Mouse (Mus musculus) G1E (cell line): ENCODE results near the gene Bmi1. TPM values are rescaled to one million over a fixed set of nuclear protein-coding genes. Genes with fewer than 3 reads are reported as not detected.

Source experiments
- ATAC-seq: 2 replicates; pipeline ENCODE4 v1.8.0; 2016; ENCODE audit warnings: mild to moderate bottlenecking; ENCODE audit not compliant: insufficient number of reproducible peaks, poor library complexity, low FRiP score, severe bottlenecking; ENCODE audit errors: extremely low read depth
- DNase-seq: peaks from one replicate; pipeline ENCODE4 v3.0.0; 2012; ENCODE audit warnings: low spot score
- H3K27me3 ChIP-seq: 2 replicates; pipeline ENCODE4 v1.6.1; 2012; ENCODE audit warnings: mild to moderate bottlenecking, low read length, inconsistent platforms; ENCODE audit not compliant: insufficient read depth
- H3K36me3 ChIP-seq: replicated peaks from 2 replicates; pipeline ENCODE3; 2012; ENCODE audit warnings: mild to moderate bottlenecking, inconsistent platforms
- H3K4me1 ChIP-seq: 2 replicates; pipeline ENCODE4 v1.6.1; 2012; ENCODE audit warnings: low read depth, low read length, inconsistent platforms, mixed read lengths; ENCODE audit not compliant: insufficient read depth
- H3K4me3 ChIP-seq: 2 replicates; pipeline ENCODE4 v1.5.1; 2012; ENCODE audit warnings: low read depth, mild to moderate bottlenecking, inconsistent platforms, low read length, moderate library complexity, mixed read lengths
- H3K9me3 ChIP-seq: replicated peaks from 2 replicates; pipeline ENCODE4 v1.6.1; 2012; ENCODE audit warnings: inconsistent platforms
- CTCF ChIP-seq: IDR thresholded peaks from 2 replicates; pipeline ENCODE4 v1.5.1; 2012; ENCODE audit warnings: low read depth, low read length, inconsistent platforms, mixed read lengths
- GATA1 ChIP-seq: IDR thresholded peaks from 2 replicates; pipeline ENCODE4 v1.6.1; 2012; ENCODE audit warnings: borderline replicate concordance, low read length, inconsistent platforms, mixed read lengths
- GATA2 ChIP-seq: IDR thresholded peaks from 2 replicates; pipeline ENCODE4 v1.6.1; 2012; ENCODE audit warnings: low read depth, low read length, inconsistent platforms, borderline replicate concordance
- POLR2AphosphoS5 ChIP-seq: IDR thresholded peaks from 2 replicates; pipeline ENCODE4 v1.6.1; 2012; ENCODE audit warnings: low read depth, low read length, inconsistent platforms; ENCODE audit not compliant: insufficient replicate concordance
- TAL1 ChIP-seq: conservative IDR thresholded peaks from 2 replicates; pipeline ENCODE4 v1.6.1; 2012; ENCODE audit warnings: low read depth, low read length, inconsistent platforms, mixed read lengths
- polyA plus RNA-seq: library from polyadenylated mRNA; stranded (reverse); fragments of >175 nt; gene quantifications from 2 replicates; pipeline ENCODE4 v1.2.3, GENCODE M21; 2012
- total RNA-seq, 2 experiments: library from RNA; stranded (forward) in 1 of 2; stranded (reverse) in 1 of 2; fragments of 200-1000 nt in 1 of 2; fragments of >200 nt in 1 of 2; fragmentation: Nextera tagmentation in 1 of 2; gene quantifications; 2 replicates each; pipeline ENCODE4 v1.2.3; 2014 to 2017

The Bmi1 gene
- total and polyA plus RNA-seq, 3 experiments: 45.4 to 165 (median 155) TPM

DNA sequence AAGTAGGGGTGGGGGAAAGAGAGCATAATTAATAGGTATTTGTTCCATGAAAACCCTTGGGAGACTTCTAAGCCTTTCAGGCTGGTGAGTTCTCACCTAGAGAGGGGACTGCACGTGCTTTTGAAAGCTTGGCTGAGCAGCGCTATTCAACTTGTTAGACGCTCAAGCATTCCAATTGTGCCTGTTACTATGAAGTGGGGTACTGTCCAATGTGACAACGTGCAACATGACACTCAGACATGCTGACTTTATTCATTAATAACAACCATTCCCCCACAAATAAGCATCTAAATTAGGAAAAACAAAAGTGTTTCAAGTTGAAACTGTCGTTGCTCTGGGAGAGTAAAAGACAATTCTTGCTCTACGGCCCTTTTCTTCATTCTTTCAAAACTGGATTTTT lies 5.8 kb upstream of the Bmi1 start:
- Histone ChIP-seq H3K9me3 (no peaks in the 10 kb centered on the region), H3K4me1 (peaks cover 16% of the 10 kb centered on the region), H3K36me3 (peaks cover 5% of the 10 kb centered on the region), H3K4me3 (no peak overlapping the region), H3K27me3 (no peaks in the 10 kb centered on the region)
- no peak for ATAC-seq
- no peak for DNase-seq
- TF ChIP-seq POLR2AphosphoS5: no peak
- no peak for TF ChIP-seq GATA1
- no peak for TF ChIP-seq GATA2

DNA sequence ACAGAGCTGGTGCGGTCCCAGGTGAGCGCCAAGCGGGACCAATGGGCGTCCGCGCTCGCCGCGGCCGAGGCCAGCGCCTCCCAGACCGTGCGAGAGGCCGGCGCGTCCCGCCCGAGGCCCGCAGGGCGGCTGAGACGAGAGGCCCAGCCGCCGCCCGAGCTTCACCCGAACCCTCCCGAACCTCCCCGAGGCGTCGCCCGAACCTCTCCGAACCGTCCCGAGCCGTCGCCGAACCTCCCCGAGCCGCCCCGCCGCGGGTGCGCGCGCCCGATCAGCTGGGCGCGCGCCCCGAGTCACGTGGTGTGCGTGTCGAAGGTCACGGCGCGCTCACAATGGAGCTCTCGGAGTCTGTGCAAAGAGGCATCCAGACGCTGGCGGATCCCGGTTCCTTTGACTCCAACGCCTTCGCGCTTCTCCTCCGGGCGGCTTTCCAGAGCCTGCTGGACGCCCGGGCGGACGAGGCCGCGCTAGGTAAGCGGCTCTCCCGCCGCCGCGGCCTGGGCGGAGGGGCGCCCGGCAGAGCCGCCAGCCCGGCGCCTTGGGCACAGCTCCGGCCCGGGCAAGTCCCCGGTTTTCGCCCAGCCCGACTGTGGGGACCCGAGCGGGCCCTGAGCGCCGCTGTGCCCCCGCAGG lies 4.6 kb upstream of the Bmi1 start, which contains the start of gene Commd3:
Commd3 (plus strand) TSS at position 252 of the 633 bp plus-strand sequence.
- Histone ChIP-seq H3K27me3 (no peaks in the 10 kb centered on the region), H3K9me3 (no peaks in the 10 kb centered on the region), H3K36me3 (peaks cover 6% of the 10 kb centered on the region), H3K4me3 (peak within 1 kb of the TSS; percentile 84), H3K4me1 (peaks cover 17% of the 10 kb centered on the region)
- TF ChIP-seq GATA1 (no peak), GATA2 (no peak), POLR2AphosphoS5 (no peak), TAL1 (no peak)
- ATAC-seq (peak; percentile 30), DNase-seq (peak; percentile 82)

DNA sequence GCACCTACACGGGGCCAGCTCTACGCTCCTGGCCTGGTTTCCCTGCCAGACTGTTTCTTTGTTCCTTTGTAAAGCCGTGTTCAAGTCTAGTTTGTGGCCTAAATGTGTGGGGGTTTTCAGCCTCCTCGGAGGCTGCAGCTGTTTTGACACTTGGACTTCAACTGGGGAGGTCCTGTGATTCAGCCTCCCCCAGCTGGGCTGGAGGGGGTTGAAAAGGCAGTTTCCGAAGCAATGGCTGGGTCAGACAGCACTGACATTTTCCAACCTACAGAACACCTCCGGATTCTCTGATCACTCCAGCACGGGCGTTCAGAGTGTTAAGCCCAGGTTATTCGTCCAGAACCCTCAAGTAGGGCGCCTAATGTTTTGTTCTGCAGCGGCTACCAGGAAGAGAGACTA lies 4.1 kb upstream of the Bmi1 start:
- H3K27me3 ChIP-seq: no peaks in the 10 kb centered on the region
- ATAC-seq (no peak), DNase-seq (no peak)
- TF ChIP-seq CTCF: no peak
- TF ChIP-seq TAL1: no peak
- TF ChIP-seq POLR2AphosphoS5: no peak
- no peak for TF ChIP-seq GATA1
- TF ChIP-seq GATA2: no peak
- H3K9me3 ChIP-seq: no peaks in the 10 kb centered on the region
- H3K36me3 ChIP-seq: peaks cover 6% of the 10 kb centered on the region
- H3K4me3 ChIP-seq: peak overlapping the region; percentile 84
- H3K4me1 ChIP-seq: peaks cover 17% of the 10 kb centered on the region

DNA sequence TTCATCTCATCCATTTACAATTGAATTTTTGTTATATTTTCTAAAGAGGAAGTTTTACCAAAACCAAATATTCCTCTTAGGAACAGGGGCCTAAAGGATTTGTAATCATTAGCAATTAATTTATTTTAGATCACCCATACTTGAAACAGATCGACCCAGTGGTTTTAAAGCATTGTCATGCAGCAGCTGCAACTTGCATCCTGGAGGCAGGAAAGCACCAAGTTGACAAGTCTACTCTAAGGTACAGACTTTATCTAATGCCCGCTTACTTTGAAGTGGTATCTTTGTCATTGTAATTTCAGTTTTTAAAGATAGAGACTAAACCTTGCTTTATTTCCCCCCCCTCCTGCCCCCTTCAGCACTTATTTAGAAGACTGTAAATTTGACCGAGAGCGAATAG lies 3.1 kb upstream of the Bmi1 start:
- no peak for TF ChIP-seq POLR2AphosphoS5
- H3K27me3 ChIP-seq: no peaks in the 10 kb centered on the region
- peak overlapping the region; percentile 49; the same call in 1 of the 2 replicates for H3K4me3 ChIP-seq

DNA sequence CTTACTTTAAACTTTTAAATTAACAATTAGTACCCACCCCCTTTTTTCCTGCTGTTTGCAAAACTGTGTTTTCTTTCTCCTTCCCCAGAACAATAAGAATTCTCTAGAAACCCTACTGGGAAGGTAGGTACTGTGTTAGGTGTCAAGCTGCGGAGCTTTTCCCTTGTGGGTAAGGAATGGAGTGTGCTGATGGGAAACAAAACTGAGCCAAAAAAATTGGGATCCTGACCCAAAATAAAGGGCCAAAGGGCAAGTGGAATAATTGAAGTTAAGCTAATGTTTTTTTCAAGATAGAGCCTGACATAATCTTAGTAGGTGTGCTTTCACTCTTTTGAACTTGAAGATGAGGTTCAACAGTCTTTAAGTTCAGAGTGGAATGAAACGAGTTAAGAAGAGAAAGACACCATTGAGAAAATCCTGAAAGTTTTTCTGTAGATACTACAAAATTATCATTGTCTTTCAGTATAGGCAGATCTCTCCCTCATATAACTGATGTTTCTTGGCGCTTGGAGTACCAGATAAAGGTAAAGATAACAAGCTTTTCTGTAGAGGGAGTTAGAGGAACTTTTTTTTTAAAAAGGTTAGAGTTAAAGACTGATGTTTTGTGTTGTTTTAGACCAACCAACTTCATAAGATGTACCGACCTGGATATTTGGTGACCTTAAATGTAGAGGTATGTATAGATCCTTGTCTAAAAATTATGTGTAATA lies 2.5 kb upstream of the Bmi1 start:
- no peak for DNase-seq
- TF ChIP-seq CTCF (no peak), POLR2AphosphoS5 (no peak), TAL1 (no peak), GATA2 (no peak), GATA1 (no peak)
- peaks cover 25% of the 10 kb centered on the region for H3K4me1 ChIP-seq
- no peak overlapping the region; the same call in 1 of the 2 replicates for H3K4me3 ChIP-seq
- peaks cover 6% of the 10 kb centered on the region for H3K36me3 ChIP-seq
- no peak for ATAC-seq
- H3K9me3 ChIP-seq: no peaks in the 10 kb centered on the region
- H3K27me3 ChIP-seq: no peaks in the 10 kb centered on the region

More for the DNA sequence above, 3.1 kb upstream of the Bmi1 start:
- Histone ChIP-seq H3K4me1 (peaks cover 21% of the 10 kb centered on the region), H3K36me3 (peaks cover 6% of the 10 kb centered on the region), H3K9me3 (no peaks in the 10 kb centered on the region)
- ATAC-seq (no peak), DNase-seq (no peak)

DNA sequence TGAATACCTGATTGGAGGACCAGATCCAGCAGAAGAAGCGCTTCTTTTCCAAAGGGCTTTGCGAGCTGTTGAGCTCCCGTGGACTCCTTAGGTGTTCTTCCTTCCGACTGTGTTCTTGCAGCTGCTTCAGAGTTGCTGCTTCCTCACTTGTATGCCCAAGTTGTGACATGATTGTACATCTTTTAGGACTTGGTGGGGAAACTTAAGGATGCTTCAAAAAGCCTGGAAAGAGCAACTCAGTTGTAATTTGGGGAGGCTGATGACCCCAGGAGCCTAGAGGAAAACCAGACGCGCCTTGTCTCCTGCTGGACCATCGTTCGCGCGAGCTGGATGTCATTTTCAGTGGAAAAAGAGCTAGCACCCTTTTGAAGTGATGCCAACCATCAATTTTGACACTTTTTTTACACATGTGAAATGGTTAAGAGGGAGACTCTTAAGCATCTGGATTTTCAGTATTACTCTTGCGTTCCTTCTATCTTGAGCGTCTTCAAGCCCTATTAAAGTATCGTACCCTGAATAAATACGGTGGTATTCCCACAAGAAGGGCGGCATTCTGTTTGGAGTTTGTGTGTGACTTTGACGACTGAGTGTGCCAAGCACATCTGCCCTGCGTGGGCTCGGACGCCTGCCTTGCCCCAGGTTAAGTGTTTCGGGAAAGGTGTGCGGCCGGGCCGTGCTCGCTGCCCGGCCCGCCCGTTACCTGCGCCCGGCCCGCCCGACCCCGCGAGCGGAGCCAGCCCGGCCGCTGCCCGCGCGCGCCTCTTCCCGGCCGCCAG lies 949 bp upstream of the Bmi1 start:
- no peak for ATAC-seq

More for the DNA sequence above, 949 bp upstream of the Bmi1 start:
- no peak for TF ChIP-seq GATA1
- no peak for TF ChIP-seq TAL1
- TF ChIP-seq CTCF: no peak
- TF ChIP-seq GATA2: no peak
- no peak for TF ChIP-seq POLR2AphosphoS5
- no peak for DNase-seq
- Histone ChIP-seq H3K27me3 (no peaks in the 10 kb centered on the region), H3K9me3 (no peaks in the 10 kb centered on the region), H3K36me3 (peaks cover 6% of the 10 kb centered on the region), H3K4me1 (peaks cover 38% of the 10 kb centered on the region), H3K4me3 (peak overlapping the region; percentile 86)
